Mouse (Mus musculus) adrenal gland, postnatal 25 days (tissue): ENCODE measurements around the gene Bnip3. TPM values are rescaled to one million over a fixed set of nuclear protein-coding genes. Genes with fewer than 3 reads are reported as not detected.

Source experiments
- DNase-seq: peaks from one replicate; pipeline ENCODE4 v3.0.0; 2021; ENCODE audit warnings: mixed read lengths
- total RNA-seq: library from RNA; stranded (reverse); gene quantifications from 2 replicates; pipeline ENCODE4 v1.2.3, GENCODE M21; 2021

Gene Bnip3
- total RNA-seq, 1 experiment from 2014 or later = 265 TPM

DNA sequence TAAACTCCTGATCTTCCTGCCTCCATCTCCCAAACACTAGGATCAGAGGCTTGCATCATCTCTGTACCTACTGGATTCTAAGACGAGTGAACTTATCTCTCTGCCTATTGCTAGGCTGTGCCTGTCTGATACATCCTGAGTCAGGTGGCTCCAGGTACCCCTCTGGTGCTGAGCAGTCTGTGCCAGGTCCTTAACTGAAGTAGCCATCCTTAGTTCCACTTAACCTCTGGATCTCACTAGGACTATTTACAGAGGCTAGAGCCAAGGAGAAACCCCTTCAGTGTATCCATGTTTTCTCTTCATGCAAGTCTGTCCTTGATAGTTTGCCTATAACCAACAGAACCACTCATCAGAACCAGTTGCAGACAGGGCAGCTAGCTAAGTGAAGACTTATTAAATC, 2.9 kb downstream of the Bnip3 start:
- DNase-seq = no peak

DNA sequence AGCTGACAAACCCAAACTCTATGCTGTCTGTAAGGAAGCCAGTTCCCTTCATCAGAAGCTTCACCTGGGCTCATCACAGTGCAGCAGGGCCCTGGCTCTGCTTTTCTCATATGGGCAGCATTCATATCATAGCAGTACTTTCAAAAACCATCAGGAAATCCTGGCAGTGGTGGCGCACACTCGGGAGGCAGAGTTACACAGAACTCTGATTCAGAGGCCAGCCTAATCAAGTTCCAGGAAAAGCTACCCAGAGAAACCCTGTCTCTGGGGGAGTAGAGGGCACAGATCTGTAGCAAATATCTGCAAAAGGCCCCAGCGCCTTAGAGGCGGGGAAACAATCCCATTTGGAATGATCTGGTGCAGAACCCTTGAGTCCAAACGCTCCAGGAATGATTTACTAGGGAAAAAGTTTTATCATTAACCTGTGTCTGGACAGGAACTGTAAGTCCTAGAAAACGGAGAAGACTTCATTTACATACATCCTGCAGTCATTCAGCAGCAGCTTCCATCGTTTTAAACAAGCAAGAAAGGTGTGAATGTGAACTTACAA, 5.4 kb downstream of the Bnip3 start:
- DNase-seq = no peak

DNA sequence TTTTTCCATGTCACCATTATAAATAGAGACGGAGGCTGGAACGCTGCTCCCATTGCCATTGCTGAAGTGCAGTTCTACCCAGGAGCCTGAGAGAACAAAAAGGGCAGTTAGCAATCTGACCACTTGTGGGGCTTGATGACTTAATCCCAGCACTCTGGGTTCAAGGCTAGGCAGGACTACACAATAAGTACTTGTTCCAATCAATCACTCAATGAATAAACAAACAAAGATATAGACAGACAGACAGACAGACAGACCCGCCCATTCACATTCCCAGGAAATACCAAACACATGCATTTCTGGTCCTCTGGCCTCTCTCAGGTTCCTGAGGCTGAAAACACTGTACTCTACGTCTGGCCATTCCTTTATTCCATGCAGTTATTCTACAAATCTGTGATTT, 10.6 kb downstream of the Bnip3 start:
- no peak for DNase-seq

- DNase-seq = no peak
These were observed 11.2 kb downstream of the Bnip3 start for GRCm38 (mm10) chr7:138898122-138898521.

GRCm38 (mm10) chr7:138885365-138886289, 23.7 kb downstream of the Bnip3 start:
- no peak for DNase-seq

- DNase-seq = no peak
These were observed 25.6 kb downstream of the Bnip3 start for GRCm38 (mm10) chr7:138883724-138884123.

GRCm38 (mm10) chr7:138875031-138875430, 34.3 kb downstream of the Bnip3 start:
- no peak for DNase-seq

- no peak for DNase-seq
These were observed 36.4 kb downstream of the Bnip3 start for GRCm38 (mm10) chr7:138872956-138873355.

GRCm38 (mm10) chr7:138868316-138868715, 41.0 kb downstream of the Bnip3 start:
- no peak for DNase-seq

GRCm38 (mm10) chr7:138867286-138867685, 42.0 kb downstream of the Bnip3 start:
- no peak for DNase-seq

GRCm38 (mm10) chr7:138864776-138865175, 44.5 kb downstream of the Bnip3 start:
- DNase-seq = no peak

- no peak for DNase-seq
These were observed 45.3 kb downstream of the Bnip3 start for GRCm38 (mm10) chr7:138863950-138864572.

DNA sequence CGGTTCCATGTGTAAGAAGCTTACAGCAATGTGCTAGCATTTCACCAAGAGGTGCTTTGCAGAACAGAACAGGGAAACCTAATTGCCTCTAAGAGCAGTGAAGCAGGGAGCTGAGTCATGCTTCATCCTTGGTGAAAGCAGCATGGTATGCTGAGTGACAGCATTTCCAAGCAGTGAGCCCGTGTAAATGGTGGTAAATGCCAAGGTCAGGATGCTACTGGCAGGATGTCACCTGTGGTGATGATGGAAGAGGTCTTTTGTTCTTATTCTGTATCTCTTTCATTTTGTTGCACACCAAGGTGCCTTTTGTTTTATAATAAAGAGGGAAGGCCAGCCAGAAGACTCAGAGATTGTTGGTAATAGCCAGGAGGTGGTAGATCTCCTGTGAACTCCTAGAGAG, 52.6 kb downstream of the Bnip3 start:
- no peak for DNase-seq

- DNase-seq = no peak
These were observed 55.1 kb downstream of the Bnip3 start for GRCm38 (mm10) chr7:138854201-138854600.

DNA sequence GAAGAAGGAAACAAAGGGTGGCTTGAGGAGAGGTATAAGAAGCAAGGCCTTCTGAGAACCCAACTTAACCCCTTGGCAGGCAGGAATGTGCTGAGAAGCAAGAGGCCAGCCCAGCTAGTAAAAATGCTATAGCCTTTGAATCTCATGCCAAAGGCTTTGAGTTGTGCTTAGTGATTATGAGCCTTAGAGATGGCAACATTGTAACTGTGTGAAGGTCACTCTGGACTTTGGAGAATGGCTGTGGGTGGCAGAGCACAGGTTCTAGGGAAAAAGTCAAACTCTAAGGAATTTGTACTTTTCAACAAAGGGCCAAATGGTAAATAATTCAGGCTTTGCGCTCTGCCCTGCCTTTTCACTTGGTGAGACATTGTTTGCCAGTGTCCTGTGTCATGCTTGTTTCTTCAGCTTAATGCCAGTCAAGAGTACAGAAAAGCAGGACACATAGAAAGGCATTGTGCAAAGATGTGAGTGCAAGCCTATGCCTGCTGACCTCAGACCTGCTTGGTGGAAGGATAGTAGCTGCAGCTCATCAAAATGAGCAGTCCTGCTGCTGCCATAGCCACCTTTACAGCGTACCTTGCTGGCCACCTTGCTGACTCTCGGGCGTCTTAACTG, 55.8 kb downstream of the Bnip3 start:
- DNase-seq = no peak

DNA sequence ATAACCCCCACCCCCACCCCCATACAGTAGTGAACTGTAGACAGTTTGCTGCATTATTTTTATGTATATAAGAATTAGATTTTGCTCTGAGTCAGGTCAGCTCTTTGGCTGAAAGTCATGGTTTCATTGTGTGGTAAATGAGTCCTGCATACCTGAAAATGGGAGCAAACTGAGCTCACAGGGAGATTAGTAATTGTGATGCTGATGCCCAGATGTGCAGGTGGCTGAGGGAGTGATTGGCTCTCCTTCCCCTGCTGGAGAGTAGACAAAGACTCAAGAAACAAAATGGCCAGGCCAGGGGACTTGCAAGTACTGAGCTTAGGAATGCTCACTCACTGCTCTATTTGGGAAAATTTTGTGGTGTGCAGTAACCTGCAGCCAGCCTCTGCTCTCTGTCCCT, 59.2 kb downstream of the Bnip3 start:
- no peak for DNase-seq

GRCm38 (mm10) chr7:138848028-138848920, 61.0 kb downstream of the Bnip3 start:
- DNase-seq = no peak

GRCm38 (mm10) chr7:138847316-138848027, 61.8 kb downstream of the Bnip3 start:
- DNase-seq = no peak

DNA sequence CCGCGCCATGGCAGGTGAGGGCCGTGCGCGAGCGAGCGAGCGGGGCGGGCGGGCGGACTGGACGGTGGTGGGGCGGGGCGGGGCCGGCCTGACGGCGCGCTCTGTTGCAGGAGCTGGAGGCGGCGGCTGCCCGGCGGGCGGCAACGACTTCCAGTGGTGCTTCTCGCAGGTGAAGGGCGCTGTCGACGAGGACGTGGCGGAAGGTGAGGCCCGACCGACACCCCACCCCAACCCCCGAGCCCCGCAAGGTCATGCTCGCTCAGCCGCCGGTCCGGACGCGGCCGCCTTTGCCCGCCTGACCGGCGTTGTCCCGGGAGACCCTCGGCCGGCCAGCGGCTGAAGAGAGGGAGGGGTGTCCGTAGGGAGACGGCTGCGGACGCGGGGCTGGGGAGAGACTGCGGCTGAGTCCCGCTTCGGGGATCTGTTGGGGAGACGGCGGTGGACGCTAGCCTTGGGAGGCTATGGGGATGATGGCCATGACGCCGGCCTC, 62.8 kb downstream of the Bnip3 start:
- DNase-seq = no peak

DNA sequence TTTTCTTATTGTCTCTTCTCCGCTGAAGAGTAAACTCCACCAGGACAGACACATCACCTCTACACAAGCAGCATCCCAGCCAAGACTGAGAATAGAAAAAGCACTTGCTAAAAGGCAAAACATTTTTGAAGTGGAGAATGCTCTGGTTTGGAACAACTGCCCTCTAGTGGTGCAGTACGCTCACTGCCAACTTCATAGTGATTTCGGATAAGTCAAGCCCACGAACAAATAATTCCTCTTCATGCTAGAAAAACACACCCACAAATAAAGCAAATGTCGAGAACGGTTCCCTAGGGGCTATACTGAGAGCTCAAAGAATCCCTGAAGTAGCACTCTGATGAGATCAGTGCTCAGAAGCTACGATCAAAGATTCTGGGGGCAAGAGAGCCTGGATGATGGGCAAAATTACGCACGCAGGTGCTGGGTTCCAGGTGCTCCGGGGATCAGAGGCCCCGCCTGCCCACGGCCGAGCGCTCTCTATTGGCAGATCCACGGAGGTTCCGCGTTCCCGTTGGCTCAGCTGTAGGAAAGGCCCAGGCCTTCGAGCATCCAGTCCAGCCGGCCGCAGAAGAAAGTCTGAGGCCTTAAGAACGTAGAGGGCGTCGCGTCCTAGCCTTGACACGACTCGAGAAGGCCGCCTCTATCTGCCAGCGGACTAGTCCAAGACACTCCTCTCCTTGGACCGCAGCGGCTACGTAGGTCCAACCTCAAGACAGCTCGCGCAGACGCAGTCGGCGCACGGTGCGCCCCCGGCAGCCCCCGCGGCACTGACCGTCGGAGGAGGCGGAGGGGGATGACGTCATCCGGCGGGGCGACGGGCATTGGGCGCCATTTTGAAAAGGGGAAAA, 63.6 kb downstream of the Bnip3 start, which contains the start of the genes Ppp2r2d and Mapk1ip1:
Gene Ppp2r2d, plus strand, starts transcription at position 536 of the 848 bp plus-strand sequence.
Gene Mapk1ip1, minus strand, starts transcription at position 730 of the 848 bp plus-strand sequence.
- DNase-seq = peak; percentile 98
